Mouse (Mus musculus) forebrain, embryonic 15.5 days (tissue): ENCODE measurements around the gene Chmp6. TPM values are rescaled to one million over a fixed set of nuclear protein-coding genes. Genes with fewer than 3 reads are reported as not detected.

Source experiments
- ATAC-seq: fragments of 200-750 bp; cut with Nextera tagmentation; replicated peaks from 2 replicates; pipeline ENCODE4 v1.8.0; 2017; ENCODE audit warnings: mild to moderate bottlenecking, moderate TSS enrichment, moderate library complexity
- H3K27ac ChIP-seq: fragments of 300-500 bp; sonication (generic); replicated peaks from 2 replicates; pipeline ENCODE4 v1.5.1; 2015; ENCODE audit warnings: mild to moderate bottlenecking, inconsistent platforms
- H3K27me3 ChIP-seq: fragments of 300-500 bp; sonication (generic); 2 replicates; pipeline ENCODE4 v1.6.1; 2015; ENCODE audit warnings: inconsistent platforms
- H3K36me3 ChIP-seq: fragments of 300-500 bp; sonication (generic); 2 replicates; pipeline ENCODE4 v1.6.1; 2015; ENCODE audit warnings: mild to moderate bottlenecking, inconsistent platforms
- H3K4me1 ChIP-seq: fragments of 300-500 bp; sonication (generic); 2 replicates; pipeline ENCODE4 v1.6.1; 2015; ENCODE audit warnings: inconsistent platforms
- H3K4me2 ChIP-seq: fragments of 300-500 bp; sonication (generic); replicated peaks from 2 replicates; pipeline ENCODE4 v1.6.1; 2015; ENCODE audit warnings: mild to moderate bottlenecking, inconsistent platforms
- H3K4me3 ChIP-seq: fragments of 300-500 bp; sonication (generic); 2 replicates; pipeline ENCODE4 v1.5.1; 2015; ENCODE audit warnings: mild to moderate bottlenecking, inconsistent platforms
- H3K9ac ChIP-seq: fragments of 300-500 bp; sonication (generic); replicated peaks from 2 replicates; pipeline ENCODE4 v1.6.1; 2015; ENCODE audit warnings: mild to moderate bottlenecking, inconsistent platforms
- H3K9me3 ChIP-seq: fragments of 300-500 bp; sonication (generic); 2 replicates; pipeline ENCODE4 v1.6.1; 2016; ENCODE audit warnings: inconsistent platforms
- WGBS: fragments of 180-500 bp; shearing (Covaris S2); methylation state at CpG from one replicate; pipeline ENCODE4 v1.1.7; 2015; ENCODE audit warnings: mixed read lengths; 5-methylcytosine and 5-hydroxymethylcytosine counted together
- polyA plus RNA-seq: library from polyadenylated mRNA; unstranded; fragments of >200 nt; fragmentation: Nextera tagmentation; extraction: Ambion mirVana; gene quantifications from 2 replicates; pipeline ENCODE4 v1.2.1, GENCODE M21; 2015

Gene Chmp6
- polyA plus RNA-seq, 1 experiment from 2014 or later = 94.2 TPM

DNA sequence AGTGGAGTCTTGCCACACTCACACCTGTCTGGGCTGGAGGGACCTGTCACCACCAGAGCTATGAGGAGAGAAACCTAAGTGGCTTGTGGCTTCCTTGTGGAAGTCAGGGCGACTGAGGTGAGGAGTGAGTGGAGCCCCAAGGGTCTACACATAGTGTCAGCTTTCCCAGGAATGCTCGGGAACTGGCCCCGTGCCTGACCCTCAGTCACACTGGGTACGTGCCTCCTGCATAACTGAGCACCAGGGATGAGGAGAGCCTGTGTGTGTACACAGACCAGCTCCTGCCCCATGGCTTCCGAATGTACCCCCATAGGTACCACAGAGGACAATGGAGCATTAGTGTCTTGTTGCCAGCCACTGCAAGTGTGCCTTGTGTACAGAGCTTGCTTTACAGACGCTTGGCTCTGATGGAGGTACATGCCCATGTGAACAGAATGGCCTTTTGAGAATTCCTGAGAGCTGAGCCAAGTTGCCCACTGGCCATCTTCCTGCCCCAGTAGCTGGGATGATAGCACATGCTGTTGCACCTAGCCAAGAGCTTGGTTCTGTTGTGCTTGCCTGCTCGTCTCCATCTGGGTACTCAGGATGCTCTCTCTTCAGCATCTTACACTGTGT lies 21.5 kb upstream of the Chmp6 start:
- H3K4me2 ChIP-seq = no peak overlapping the region
- no peak overlapping the region for H3K9ac ChIP-seq
- no peaks in the 10 kb centered on the region for H3K27me3 ChIP-seq
- H3K27ac ChIP-seq = no peak overlapping the region
- peaks cover 35% of the 10 kb centered on the region for H3K36me3 ChIP-seq
- H3K9me3 ChIP-seq = no peaks in the 10 kb centered on the region
- H3K4me3 ChIP-seq = no peak overlapping the region
- 85% methylated on average over 7 of the region's 7 CpGs for WGBS
- no peak for ATAC-seq
- peaks cover 22% of the 10 kb centered on the region for H3K4me1 ChIP-seq

DNA sequence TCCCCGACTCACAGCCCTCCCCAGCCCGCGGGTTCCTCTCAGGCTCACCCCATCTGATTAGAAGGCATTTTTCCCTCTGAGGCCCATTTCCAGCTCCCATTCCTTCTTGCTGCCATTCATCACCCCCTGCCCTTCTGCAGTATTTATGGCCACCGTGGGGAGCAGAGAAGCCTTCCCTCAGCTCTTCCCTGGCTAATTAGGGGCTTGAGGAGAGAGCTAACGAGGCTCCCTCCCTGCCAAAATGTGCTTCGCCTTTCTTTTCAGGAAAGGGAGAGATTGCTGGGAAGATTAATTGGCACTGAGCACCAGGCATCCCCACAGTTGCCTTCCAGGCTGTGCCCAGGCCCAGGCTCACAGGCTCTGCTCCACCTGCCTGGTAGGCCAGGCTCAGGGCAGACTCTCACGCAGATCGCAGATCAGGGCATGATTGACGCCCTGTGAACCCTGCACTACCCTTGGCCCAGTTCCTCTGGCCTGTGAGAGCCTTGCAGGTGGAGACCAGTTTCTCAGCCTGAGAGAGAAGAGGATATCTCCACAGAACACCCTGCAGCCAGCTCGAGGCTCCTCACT lies 19.5 kb upstream of the Chmp6 start:
- peak overlapping the region; percentile 29 for H3K9ac ChIP-seq
- H3K36me3 ChIP-seq = peaks cover 25% of the 10 kb centered on the region
- H3K4me2 ChIP-seq = no peak overlapping the region
- peak; percentile 64 for ATAC-seq
- H3K27me3 ChIP-seq = no peaks in the 10 kb centered on the region
- H3K4me3 ChIP-seq = no peak overlapping the region
- H3K9me3 ChIP-seq = no peaks in the 10 kb centered on the region
- H3K4me1 ChIP-seq = peaks cover 22% of the 10 kb centered on the region
- H3K27ac ChIP-seq = peak overlapping the region; percentile 89
- WGBS = 23% methylated on average over 10 of the region's 10 CpGs

DNA sequence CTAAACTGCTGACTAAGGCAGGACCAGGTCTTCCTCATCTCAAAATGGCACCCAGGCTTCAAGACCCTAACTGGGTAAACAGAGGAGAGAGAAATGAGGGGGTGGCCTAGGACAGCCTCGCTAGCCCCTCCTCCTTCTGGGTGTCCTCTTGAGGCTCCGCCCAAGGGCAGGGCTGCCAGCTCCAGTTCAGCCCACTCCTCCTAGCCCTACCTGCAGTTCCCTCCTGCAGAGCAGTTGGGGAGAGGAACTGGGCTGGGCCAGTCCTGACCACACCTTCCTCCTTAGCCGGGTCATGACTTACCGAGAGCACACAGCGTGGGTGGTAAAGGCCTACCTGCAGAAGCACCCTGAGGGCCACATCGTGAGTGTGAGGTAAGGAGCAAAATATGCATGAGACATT lies 18.6 kb upstream of the Chmp6 start:
- H3K4me2 ChIP-seq = no peak overlapping the region
- no peak overlapping the region for H3K9ac ChIP-seq
- 63% methylated on average over 6 of the region's 6 CpGs for WGBS
- peak overlapping the region; percentile 89 for H3K27ac ChIP-seq
- ATAC-seq = no peak
- peaks cover 16% of the 10 kb centered on the region; the same call in 1 of the 2 replicates for H3K36me3 ChIP-seq
- H3K27me3 ChIP-seq = no peaks in the 10 kb centered on the region
- H3K9me3 ChIP-seq = no peaks in the 10 kb centered on the region
- no peak overlapping the region for H3K4me3 ChIP-seq
- peaks cover 22% of the 10 kb centered on the region for H3K4me1 ChIP-seq

DNA sequence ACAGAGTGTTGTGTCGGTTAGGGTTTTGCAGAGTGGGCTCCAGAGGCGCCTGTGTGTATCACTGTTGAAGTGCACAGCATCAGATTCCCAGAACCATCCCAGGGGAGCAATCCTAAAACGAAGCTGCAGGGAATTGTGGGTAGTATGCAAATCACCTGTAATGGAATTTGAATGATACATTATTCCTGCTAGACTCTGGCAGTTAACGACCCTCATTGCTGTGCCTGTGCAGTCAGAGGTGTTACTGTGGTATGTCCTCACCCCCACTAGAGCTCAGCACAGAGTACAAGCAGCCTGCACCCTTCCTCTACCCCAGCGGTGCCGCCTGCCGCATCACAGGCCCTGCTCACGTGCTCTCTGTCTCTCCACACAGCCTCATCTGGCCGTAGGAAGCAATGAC lies 16.2 kb upstream of the Chmp6 start:
- H3K27ac ChIP-seq = peak overlapping the region; percentile 63
- no peak overlapping the region for H3K9ac ChIP-seq
- no peak overlapping the region for H3K4me2 ChIP-seq
- peaks cover 22% of the 10 kb centered on the region for H3K4me1 ChIP-seq
- no peaks in the 10 kb centered on the region for H3K27me3 ChIP-seq
- peak; percentile 64 for ATAC-seq
- WGBS = 71% methylated on average over 9 of the region's 9 CpGs
- H3K36me3 ChIP-seq = peaks cover 6% of the 10 kb centered on the region; the same call in 1 of the 2 replicates
- H3K9me3 ChIP-seq = no peaks in the 10 kb centered on the region
- no peak overlapping the region for H3K4me3 ChIP-seq

DNA sequence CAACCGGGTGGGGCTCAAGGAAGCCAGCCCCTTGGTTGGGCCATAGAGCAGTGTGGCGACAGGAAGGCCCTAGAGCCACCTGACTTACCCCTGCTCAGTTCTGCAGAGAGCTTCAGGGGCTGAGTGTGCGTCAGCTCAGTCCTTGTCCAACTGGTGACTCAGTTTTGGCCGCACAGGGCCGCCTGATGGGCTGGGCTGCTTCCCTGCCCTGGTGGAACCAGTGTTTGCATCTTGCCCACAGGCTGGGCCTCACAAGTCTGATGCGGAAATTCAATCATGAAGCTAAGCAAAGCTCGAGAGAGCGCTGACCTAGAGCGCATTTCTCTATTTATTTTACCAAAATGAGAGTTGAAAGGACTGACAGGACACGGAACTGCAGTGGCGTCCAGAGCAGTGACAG lies 14.3 kb upstream of the Chmp6 start:
- Histone ChIP-seq H3K27me3 (no peaks in the 10 kb centered on the region), H3K4me3 (no peak overlapping the region), H3K4me1 (peaks cover 5% of the 10 kb centered on the region), H3K9me3 (no peaks in the 10 kb centered on the region), H3K9ac (no peak overlapping the region), H3K36me3 (peaks cover 6% of the 10 kb centered on the region; the same call in 1 of the 2 replicates), H3K4me2 (no peak overlapping the region), H3K27ac (no peak overlapping the region)
- 85% methylated on average over 11 of the region's 11 CpGs for WGBS
- ATAC-seq = no peak

DNA sequence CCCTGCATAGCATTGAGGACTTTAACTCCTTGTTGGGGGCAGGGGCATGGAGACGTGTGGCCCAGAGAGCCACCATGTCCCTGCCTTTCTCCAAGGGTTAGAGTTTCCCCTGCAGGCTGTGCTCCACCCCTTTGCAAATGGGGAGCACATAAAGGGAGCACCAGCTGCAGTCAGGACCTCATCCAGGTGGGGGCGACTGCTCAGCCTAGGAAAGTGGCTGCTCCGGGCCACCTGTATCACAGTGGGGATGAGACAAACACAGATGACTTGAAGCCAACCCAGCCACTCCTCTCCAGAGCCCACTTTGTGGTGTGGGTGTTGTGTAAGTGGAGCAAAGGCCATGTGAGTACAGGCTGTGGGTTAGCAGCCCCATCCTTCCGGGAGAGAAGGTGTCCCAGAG lies 12.1 kb upstream of the Chmp6 start:
- Histone ChIP-seq H3K27me3 (0 out of 2 replicates have a peak, but pooled peaks cover 3% of the 10 kb centered on the region), H3K27ac (no peak overlapping the region), H3K4me3 (no peak overlapping the region), H3K4me1 (peaks cover 9% of the 10 kb centered on the region; the same call in 1 of the 2 replicates), H3K9ac (no peak overlapping the region), H3K9me3 (no peaks in the 10 kb centered on the region), H3K36me3 (peaks cover 6% of the 10 kb centered on the region; the same call in 1 of the 2 replicates), H3K4me2 (no peak overlapping the region)
- WGBS = 68% methylated on average over 4 of the region's 4 CpGs
- no peak for ATAC-seq

DNA sequence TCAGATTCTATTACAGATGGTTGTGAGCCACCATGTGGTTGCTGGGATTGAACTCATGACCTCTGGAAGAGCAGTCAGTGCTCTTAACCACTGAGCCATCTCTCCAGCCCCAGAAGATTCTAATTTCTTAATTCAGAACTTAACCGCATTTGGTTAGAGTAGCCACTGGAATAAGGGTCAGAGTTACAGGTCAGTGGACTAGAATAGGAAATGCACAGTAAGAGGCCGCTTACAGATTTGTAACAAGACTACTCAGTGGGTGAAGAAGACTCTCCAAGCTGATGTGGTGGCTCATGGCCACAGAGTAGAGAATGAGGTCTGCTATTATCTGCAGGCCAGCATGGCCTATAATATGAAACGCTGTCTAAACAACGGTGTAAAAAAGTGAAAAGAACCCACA lies 10.3 kb upstream of the Chmp6 start:
- Histone ChIP-seq H3K4me3 (no peak overlapping the region), H3K36me3 (peaks cover 6% of the 10 kb centered on the region; the same call in 1 of the 2 replicates), H3K27me3 (0 out of 2 replicates have a peak, but pooled peaks cover 3% of the 10 kb centered on the region), H3K9me3 (no peaks in the 10 kb centered on the region), H3K9ac (no peak overlapping the region), H3K4me2 (no peak overlapping the region), H3K4me1 (peaks cover 9% of the 10 kb centered on the region; the same call in 1 of the 2 replicates), H3K27ac (no peak overlapping the region)
- 85% methylated on average over 4 of the region's 4 CpGs for WGBS
- ATAC-seq = no peak

DNA sequence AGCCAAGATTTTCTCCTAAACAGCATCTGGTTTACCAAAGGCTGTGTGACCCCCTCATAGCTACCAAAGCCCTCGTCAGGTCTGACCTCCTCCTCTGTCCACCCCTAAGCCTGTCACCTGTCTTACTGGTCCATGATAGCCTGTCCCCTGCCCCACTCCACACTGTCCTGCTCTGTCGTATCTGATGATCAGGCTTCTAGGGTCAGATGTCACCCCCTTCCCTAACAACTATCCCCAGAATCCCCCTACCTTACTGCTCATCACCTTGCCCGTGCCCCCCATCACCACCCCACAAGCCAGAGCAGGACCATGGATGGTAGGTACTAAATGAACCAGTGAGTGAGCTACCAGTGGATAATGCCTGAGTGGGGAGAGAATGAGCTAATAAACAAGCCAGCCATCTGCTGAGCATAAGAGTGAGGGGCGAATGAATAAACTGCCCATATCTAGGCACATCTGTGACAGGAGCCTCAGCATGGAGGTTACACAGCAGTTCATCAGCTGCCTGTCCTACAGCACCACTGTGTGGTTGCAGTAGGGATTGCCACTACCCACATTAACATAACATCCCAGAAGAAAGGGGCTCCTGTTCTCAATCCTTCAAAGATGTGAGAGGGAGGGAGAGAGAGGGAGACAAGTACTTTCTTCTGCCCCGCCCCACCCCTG lies 8.5 kb upstream of the Chmp6 start:
- H3K27me3 ChIP-seq = peaks cover 11% of the 10 kb centered on the region
- 35% methylated on average over 5 of the region's 5 CpGs for WGBS
- no peak overlapping the region for H3K27ac ChIP-seq
- H3K4me3 ChIP-seq = no peak overlapping the region
- no peak overlapping the region for H3K4me2 ChIP-seq
- H3K4me1 ChIP-seq = peaks cover 12% of the 10 kb centered on the region; the same call in 1 of the 2 replicates
- no peaks in the 10 kb centered on the region for H3K36me3 ChIP-seq
- peak; percentile 70 for ATAC-seq
- H3K9me3 ChIP-seq = no peaks in the 10 kb centered on the region
- no peak overlapping the region for H3K9ac ChIP-seq

DNA sequence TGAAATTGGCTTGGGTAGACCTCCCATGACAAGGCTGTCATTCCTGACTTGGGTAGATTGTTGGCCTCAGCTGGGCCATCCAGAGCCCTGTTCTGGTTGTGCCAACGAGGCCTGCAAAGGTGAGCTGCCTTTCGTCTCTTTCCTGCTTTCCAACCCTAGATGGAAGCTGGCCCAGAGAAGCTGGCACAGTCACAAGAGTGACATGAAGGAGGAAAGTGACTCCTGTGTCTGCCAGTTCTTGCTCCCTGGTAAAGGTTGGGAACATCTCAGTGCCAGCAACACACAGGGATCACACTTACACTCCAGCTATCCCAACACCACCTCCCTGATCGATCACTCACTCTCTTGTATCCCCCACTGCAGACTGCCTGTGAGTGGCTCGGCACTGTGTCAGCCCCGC lies 7.4 kb upstream of the Chmp6 start:
- Histone ChIP-seq H3K4me1 (peaks cover 15% of the 10 kb centered on the region; the same call in 1 of the 2 replicates), H3K4me3 (no peak overlapping the region), H3K27me3 (peaks cover 11% of the 10 kb centered on the region), H3K9me3 (no peaks in the 10 kb centered on the region), H3K4me2 (no peak overlapping the region), H3K27ac (no peak overlapping the region), H3K36me3 (no peaks in the 10 kb centered on the region), H3K9ac (no peak overlapping the region)
- 80% methylated on average over 5 of the region's 5 CpGs for WGBS
- no peak for ATAC-seq

DNA sequence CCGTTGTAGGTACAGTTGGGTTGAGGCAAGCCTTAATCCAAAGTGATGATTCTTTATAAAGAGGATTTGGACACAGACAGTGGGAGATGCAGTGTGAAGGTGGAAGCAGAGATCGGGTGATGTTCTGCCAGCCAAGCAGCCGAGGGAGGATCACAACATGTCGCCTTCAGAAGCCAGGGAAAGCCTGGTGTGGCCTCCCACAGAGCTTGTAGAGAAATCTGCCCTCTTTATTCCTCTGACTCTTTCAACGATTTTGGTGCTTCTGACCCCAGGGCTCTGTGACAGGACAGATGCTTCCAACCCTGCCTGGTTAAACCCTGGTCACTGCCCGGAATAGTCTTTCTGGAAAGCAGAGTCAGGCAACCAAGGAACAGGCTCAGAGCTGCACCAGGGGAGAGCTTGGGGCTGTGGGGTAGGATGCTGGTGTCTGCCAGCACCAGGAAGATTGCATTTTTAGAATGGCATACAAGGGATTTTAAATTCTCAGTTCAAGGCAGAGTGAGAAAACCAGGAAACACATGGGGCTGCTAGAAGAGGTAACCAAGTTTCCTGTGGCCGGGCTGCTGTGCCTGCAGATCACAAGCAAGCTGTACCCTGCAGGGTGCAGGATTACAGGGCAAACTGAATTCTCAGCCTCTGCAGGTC lies 6.1 kb upstream of the Chmp6 start:
- Histone ChIP-seq H3K4me1 (peaks cover 15% of the 10 kb centered on the region; the same call in 1 of the 2 replicates), H3K4me3 (no peak overlapping the region), H3K36me3 (no peaks in the 10 kb centered on the region), H3K27me3 (peaks cover 11% of the 10 kb centered on the region), H3K27ac (no peak overlapping the region), H3K4me2 (no peak overlapping the region), H3K9me3 (no peaks in the 10 kb centered on the region), H3K9ac (0 out of 2 replicates have a peak overlapping the region, but pooled peaks have one; percentile 6)
- WGBS = 31% methylated on average over 7 of the region's 7 CpGs
- ATAC-seq = no peak

DNA sequence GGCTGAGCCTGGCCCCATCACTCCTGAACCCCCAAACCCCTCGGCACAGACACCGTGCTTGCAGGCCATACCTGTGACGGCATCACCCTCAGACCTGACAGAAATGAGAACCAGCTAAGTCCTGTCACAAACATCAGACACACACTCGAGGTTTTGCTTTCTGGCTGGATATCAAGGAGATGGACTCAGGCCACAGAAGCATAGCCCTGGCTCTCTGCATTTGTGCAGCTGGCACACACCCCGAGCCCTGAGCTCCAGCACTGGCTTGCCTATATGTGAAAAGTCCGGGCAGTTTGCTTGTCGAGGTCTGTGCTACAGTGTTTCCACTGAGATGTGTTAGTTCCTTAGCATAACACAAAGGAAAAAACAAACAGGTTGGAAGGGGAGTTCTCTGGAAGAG lies 5.5 kb upstream of the Chmp6 start:
- WGBS = 39% methylated on average over 7 of the region's 7 CpGs
- H3K4me1 ChIP-seq = peaks cover 21% of the 10 kb centered on the region
- peaks cover 11% of the 10 kb centered on the region for H3K27me3 ChIP-seq
- H3K4me3 ChIP-seq = no peak overlapping the region
- H3K4me2 ChIP-seq = no peak overlapping the region
- H3K9me3 ChIP-seq = no peaks in the 10 kb centered on the region
- no peaks in the 10 kb centered on the region for H3K36me3 ChIP-seq
- no peak for ATAC-seq
- no peak overlapping the region for H3K27ac ChIP-seq
- peak overlapping the region; percentile 6; the same call in 1 of the 2 replicates for H3K9ac ChIP-seq

DNA sequence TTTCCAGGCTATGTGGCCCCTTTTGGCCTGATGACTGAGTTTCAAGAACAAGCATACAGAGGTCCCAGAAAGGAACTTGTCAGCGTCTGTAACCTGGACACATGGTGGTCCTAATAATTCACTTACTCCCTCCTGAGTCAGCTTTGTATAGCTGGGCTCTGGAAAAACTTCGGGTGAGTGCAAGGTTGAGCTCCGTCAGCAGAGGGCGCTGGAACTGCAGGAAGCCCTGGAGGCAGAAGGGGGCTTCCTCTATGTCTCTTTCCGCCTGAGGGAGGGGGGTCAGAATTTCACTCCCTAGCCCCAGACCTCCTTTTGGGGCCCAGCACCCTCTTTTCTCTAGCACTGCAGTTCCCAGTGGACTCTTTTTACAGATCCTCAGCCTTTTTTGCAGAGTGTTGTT lies 3.8 kb upstream of the Chmp6 start:
- WGBS = 2% methylated on average over 5 of the region's 5 CpGs
- Histone ChIP-seq H3K9ac (no peak overlapping the region), H3K4me3 (no peak overlapping the region)

More for the DNA sequence above, 3.8 kb upstream of the Chmp6 start:
- H3K9me3 ChIP-seq = no peaks in the 10 kb centered on the region
- H3K4me2 ChIP-seq = 0 out of 2 replicates have a peak overlapping the region, but pooled peaks have one; percentile 13
- H3K4me1 ChIP-seq = peaks cover 32% of the 10 kb centered on the region
- H3K27me3 ChIP-seq = peaks cover 11% of the 10 kb centered on the region
- no peak overlapping the region for H3K27ac ChIP-seq
- no peak for ATAC-seq
- no peaks in the 10 kb centered on the region for H3K36me3 ChIP-seq
